Mouse (Mus musculus) G1E-ER4 (cell line): ENCODE measurements around the gene Gpx5. TPM values are rescaled to one million over a fixed set of nuclear protein-coding genes. Genes with fewer than 3 reads are reported as not detected.

ENCODE experiments used
- GATA1 ChIP-seq: IDR thresholded peaks from one replicate; pipeline ENCODE4 v1.8.0; 2012; ENCODE audit warnings: low read length, inconsistent platforms
- polyA plus RNA-seq: library from polyadenylated mRNA; stranded (reverse); fragments of >175 nt; gene quantifications from 2 replicates; pipeline ENCODE4 v1.2.3, GENCODE M21; 2012

The Gpx5 gene
- polyA plus RNA-seq, 1 experiment = not detected

- TF ChIP-seq GATA1 = no peak
Measured at GRCm38 (mm10) chr13:21250074-21250681, 42.4 kb downstream of the Gpx5 start.

GRCm38 (mm10) chr13:21249022-21249421 is 43.5 kb downstream of the Gpx5 start:
- no peak for TF ChIP-seq GATA1

GRCm38 (mm10) chr13:21246276-21246675 is 46.3 kb downstream of the Gpx5 start:
- TF ChIP-seq GATA1 = no peak

- TF ChIP-seq GATA1 = no peak
Measured at GRCm38 (mm10) chr13:21244089-21244488, 48.4 kb downstream of the Gpx5 start.

- TF ChIP-seq GATA1 = no peak
Measured at GRCm38 (mm10) chr13:21243196-21243595, 49.3 kb downstream of the Gpx5 start.

- no peak for TF ChIP-seq GATA1
Measured at GRCm38 (mm10) chr13:21242408-21243125, 50.0 kb downstream of the Gpx5 start.

GRCm38 (mm10) chr13:21240788-21241187 is 51.7 kb downstream of the Gpx5 start:
- no peak for TF ChIP-seq GATA1

- TF ChIP-seq GATA1 = no peak
Measured at GRCm38 (mm10) chr13:21237161-21237560, 55.4 kb downstream of the Gpx5 start.

- TF ChIP-seq GATA1 = no peak
Measured at GRCm38 (mm10) chr13:21236714-21237113, 55.8 kb downstream of the Gpx5 start.

Other genes with a start within 250 kb of the Gpx5 start
- gene Olfr1370, start 217.8 kb downstream of the Gpx5 start, polyA plus RNA-seq = not detected in 2 replicates
- gene Olfr1369-ps1, start 181.2 kb downstream of the Gpx5 start, polyA plus RNA-seq = not detected in 2 replicates
- not detected in 2 replicates for gene Olfr263, start 163.1 kb downstream of the Gpx5 start, polyA plus RNA-seq
- not detected in 2 replicates for gene Olfr1368, start 146.9 kb downstream of the Gpx5 start, polyA plus RNA-seq
- 143 and 180 TPM in 2 replicates for gene Trim27, start 113.3 kb downstream of the Gpx5 start, polyA plus RNA-seq
- gene Gpx6, start 19.4 kb upstream of the Gpx5 start, polyA plus RNA-seq = not detected in 2 replicates
- gene Olfr1367, start 54.2 kb upstream of the Gpx5 start, polyA plus RNA-seq = not detected in 2 replicates
- 2.9 and 3.9 TPM in 2 replicates for gene Zscan12, start 70.1 kb upstream of the Gpx5 start, polyA plus RNA-seq
- 3.7 and 4.9 TPM in 2 replicates for gene Zkscan3, start 110.0 kb upstream of the Gpx5 start, polyA plus RNA-seq
- gene Pgbd1, start 148.3 kb upstream of the Gpx5 start, polyA plus RNA-seq = 0.17 and 0.22 TPM in 2 replicates
- gene Zscan26, start 161.0 kb upstream of the Gpx5 start, polyA plus RNA-seq = 2.7 and 3.1 TPM in 2 replicates
- gene Nkapl, start 175.8 kb upstream of the Gpx5 start, polyA plus RNA-seq = 1.1 and 1.9 TPM in 2 replicates
- gene Zkscan4, start 186.2 kb upstream of the Gpx5 start, polyA plus RNA-seq = not detected in 2 replicates
- gene Gm10065, start 186.7 kb upstream of the Gpx5 start, polyA plus RNA-seq = not detected in 2 replicates
- gene AK157302, start 202.5 kb upstream of the Gpx5 start, polyA plus RNA-seq = 0.04 TPM in 1 of 2 replicates, not detected in the other
- 16.7 and 23.3 TPM in 2 replicates for gene Gm11273, start 208.7 kb upstream of the Gpx5 start, polyA plus RNA-seq
- 5.9 and 6.2 TPM in 2 replicates for gene Zkscan8, start 238.4 kb upstream of the Gpx5 start, polyA plus RNA-seq